Mouse (Mus musculus): ENCODE results near the gene Fmnl2.

DNA sequence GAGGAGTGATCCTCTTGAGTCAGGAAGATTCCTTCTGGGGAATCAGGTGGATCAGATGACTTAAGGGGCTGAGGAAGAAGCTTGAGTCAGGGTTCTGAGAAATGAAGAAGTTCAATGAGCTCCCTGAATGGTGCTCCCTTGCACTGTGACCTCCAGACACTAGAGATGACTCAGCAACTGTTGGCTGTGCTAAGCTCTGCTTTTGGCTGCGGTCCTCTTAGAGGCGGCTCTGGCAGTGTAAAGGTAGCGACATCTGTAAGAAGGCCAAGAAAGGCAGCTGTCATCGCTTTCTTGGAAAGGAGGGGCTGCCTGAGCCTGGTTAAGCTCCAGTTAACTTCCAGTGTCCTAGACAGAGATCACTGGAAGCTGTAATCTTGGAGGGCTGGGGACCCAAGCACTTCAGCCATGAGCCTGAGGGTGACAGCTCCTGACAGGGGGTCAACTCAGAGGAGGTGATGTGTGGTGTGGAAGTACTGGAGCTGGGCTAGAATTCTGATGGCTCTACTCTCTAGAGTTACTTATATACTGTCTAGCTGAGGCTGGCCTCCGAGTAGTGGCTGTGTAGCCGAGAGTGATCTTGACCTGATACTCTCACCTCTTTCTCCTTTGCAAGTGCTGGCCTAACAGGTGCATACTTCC is 37.4 kb downstream of the Fmnl2 start:
- no peak for TF ChIP-seq CTCF (IDR thresholded peaks at IDR 0.05)
- TF ChIP-seq EP300 (IDR thresholded peaks at IDR 0.05), result 0 out of 2 replicates have a peak, but pooled peaks have one; percentile 10
